Mouse (Mus musculus): ENCODE results near the gene Uba3.

The Uba3 gene

DNA sequence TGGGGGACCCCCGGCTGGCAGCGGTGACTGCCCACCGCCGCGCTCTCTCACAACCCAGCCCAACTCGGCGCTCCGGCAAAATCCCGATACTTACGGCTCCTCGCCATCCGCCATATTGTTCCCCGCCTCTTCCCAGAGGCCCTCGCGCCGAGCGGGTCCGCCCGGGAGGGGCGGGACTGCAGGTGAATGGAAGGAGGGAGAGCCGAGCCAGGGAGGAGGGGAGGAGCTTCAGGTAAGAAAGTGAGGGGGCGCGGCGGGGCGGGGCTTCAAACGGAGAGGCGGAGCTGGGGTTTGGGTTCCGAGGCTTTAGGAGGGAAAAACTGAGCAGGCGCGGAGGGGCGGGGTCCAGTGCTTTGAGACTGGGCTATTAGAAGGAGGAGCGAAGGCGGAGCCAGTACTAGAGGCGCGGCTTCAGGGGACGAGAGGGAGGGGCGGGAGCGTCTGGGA, at the start of gene Uba3:
TSS of gene Uba3 (minus strand) at position 209 of the 447 bp plus-strand sequence.
- in situ Hi-C loops (cut with MboI, MseI) = loop anchor here in 1 of 2 experiments (25.0 kb wide), 1 partner anchor 1832 kb away; no protein-coding TSS in a partner anchor

DNA sequence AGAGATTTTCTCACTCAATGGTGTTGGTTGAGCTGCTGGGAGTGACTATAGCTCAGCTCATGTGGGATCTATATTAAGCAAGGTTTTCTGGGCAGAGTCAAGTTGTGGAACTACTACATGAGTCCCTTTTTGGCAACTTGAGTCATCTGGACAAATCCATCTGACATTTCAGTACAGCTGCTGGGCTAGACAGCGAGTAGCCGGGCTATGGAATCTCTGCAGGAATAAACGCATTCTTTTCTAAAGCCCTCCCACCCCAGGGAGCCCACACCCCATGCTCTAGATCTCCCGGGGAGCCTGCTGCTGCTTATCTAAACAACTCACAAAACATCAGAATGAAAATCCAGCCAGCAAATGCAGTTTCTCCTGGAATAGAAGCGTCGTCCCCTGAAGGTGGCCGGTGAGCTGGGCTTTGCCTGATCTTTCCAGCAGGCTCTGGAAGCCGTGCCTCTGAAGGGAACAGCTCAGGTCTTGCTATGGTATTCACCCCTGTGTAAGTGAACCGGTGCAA, 47.3 kb upstream of the Uba3 start, which contains the start of gene Lmod3:
TSS of gene Lmod3 (minus strand) at position 49 of the 511 bp plus-strand sequence.
- in situ Hi-C loops (cut with MboI, MseI) = loop anchor here (5.0 to 25.0 kb wide), 4 partner anchors 165 to 490 kb away; no protein-coding TSS in a partner anchor

DNA sequence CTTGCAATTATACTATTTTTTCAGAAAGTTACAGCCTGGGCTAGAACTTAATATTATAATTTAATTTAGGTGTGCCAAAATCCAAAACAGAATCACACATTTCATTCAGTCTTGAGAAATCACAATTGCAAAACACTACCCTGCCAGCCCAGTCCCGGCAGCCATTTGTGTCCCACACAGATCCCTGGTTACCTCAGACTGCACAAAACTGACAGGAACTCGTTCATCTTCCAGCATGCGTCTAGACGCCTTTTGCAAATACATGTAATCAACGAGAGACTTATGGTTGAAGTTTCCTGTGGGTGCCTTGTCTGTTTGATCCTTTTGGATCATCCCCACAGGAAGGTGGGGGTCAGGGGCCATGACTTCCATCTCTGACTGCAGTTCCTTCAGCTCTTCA, 46.6 kb upstream of the Uba3 start:
- in situ Hi-C loops (cut with MboI, MseI) = loop anchor here (5.0 to 25.0 kb wide), 4 partner anchors 165 to 490 kb away; no protein-coding TSS in a partner anchor

DNA sequence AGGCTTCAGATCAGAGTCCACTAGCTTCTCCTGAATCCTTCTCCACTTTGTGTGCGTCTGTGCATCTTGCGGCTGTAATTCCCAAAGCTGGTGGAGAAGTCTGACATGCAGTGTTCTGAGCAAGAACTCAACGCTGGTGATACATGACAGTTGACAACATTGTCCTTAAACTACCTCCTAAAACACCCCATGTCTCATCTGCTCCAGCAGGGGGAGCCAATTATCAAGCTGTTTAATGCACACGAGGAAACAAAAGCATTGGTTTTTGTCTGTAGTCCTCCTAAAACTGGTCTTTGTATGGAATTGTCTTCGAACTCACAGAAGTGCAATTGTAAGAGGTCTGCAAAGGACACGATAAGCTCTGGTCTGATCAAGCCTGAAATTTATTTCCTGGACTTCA, 45.5 kb upstream of the Uba3 start:
- in situ Hi-C loops (cut with MboI, MseI) = loop anchor here (5.0 to 25.0 kb wide), 4 partner anchors 166 to 491 kb away; no protein-coding TSS in a partner anchor

DNA sequence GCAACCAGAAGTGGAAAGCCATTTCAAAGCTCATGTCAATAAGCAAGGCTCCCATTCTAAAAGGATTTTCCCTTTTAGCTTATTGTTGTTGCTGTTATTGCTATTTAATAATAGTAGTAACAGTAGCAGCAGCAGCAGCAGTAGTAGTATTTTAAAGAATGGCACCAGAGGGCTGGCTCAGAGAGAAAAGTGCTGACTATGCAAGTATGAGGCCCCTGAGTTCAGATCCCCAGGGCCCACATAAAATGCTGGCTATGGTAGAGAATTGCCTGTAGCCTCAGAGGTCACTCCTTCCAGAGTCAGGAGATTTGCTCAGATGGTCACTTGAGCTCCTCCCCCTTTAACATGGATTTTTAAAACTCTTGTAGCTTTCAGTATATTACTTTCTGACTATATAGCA, 39.8 kb upstream of the Uba3 start:
- in situ Hi-C loops (cut with MboI, MseI) = no loop called here

DNA sequence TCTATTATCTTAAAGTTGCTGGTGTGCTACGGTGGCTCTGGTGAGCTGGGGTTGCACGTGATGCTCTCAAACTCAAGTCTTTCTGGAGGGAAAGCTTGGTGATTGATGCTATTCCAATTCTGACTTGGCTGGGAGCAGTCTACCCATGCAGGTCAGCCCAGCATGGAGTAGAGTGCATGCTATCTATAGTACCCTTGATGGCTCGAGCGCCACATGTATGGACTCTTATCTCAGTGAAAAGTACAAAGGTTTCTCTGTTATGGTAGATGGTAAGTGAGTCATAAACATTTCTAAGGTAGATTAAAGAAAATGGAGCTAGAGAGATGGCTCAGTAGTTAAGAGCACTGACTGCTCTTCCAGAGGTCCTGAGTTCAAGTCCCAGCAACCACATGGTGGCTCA, 37.1 kb upstream of the Uba3 start:
- in situ Hi-C loops (cut with MboI, MseI) = no loop called here

DNA sequence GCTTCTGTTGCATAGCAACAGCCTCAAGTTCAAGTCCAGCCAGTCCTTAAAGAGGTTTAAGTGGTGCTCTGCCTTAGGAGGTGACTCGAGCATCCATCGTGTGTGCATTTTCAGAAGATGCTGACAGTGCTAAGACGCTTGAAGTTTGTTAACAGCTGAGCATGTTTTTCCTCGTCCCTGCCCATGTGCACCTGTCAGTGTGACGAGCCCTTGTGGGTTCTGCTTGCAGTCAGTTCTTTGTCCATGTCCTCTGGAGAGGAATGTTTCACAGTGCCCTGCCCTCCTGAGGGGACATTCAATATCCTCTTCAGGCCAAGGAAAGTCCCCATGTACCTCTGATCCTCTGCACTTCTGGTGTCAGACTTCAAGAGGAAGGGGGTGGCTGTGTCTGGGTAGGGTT, 34.6 kb upstream of the Uba3 start:
- in situ Hi-C loops (cut with MboI, MseI) = no loop called here

DNA sequence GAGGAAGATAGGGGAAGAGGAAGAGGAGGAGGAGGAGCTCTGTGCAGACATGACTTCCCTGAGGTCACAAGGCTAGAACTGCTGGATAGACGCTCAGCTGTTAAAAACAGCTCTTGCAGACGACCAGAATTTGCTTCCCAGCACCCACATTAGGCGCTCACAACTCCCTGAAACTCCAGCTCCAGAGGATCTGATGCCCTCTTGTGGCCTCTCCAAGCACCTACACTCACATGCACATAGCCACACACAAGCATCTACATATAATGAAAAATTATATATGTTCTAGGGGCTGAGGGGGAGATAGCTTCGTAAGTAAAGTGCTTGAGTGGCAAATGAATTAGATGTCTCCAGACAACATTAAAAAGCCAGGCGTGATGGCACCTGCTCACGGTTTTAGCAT, 33.9 kb upstream of the Uba3 start:
- in situ Hi-C loops (cut with MboI, MseI) = no loop called here

DNA sequence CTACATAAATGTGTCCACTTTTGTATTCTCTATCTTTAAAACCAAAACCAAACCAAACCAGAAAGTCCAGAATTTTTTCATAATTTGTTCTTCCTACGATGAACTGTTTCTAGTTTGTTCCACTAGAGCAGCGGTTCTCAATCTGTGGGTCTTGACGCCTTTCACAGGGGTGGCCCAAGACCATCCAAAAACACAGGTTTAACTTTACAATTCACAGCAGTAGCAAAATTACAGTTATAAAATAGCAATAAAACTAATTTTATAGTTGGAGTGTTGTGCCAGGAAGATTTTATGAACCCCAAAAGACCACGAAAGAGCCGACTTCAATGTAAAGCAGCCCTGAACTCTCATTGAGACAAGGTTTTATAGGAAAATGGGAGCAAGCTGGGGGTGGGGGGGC, 30.6 kb upstream of the Uba3 start:
- in situ Hi-C loops (cut with MboI, MseI) = no loop called here

DNA sequence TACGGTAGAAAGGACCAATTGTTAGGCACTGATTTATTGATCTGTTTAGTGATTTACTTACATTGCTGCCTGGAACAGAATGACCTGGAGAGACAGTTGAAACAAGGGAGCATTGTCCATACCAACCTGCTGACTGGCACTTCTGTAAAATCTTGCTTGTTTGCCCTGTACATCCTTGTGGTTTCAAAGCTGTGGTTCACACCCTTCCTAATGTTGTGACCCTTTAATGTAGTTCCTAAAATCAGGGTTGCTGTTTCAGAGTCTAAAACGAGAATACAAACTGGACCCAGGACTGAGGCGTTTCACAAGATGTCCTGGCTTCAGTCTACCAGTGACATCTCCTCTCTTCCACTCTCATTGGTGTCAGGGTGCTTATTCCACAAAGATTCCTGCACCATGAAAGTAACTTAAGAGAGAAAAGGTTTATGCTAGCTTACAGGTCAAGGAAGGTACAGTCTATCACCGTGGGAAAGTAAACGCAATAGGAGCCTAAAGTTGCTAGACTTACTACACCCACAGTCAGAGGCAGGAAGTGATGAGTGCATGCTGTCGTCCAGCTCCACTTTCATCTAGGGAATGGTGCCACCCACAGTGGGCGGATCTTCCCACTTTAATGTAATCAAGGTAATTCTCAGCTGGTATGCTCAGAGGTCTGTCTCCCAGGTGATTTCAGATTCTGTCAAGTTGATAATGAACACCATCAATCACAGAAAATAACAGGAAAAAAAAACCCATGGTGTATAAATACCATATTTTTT, 29.6 kb upstream of the Uba3 start:
- in situ Hi-C loops (cut with MboI, MseI) = no loop called here

DNA sequence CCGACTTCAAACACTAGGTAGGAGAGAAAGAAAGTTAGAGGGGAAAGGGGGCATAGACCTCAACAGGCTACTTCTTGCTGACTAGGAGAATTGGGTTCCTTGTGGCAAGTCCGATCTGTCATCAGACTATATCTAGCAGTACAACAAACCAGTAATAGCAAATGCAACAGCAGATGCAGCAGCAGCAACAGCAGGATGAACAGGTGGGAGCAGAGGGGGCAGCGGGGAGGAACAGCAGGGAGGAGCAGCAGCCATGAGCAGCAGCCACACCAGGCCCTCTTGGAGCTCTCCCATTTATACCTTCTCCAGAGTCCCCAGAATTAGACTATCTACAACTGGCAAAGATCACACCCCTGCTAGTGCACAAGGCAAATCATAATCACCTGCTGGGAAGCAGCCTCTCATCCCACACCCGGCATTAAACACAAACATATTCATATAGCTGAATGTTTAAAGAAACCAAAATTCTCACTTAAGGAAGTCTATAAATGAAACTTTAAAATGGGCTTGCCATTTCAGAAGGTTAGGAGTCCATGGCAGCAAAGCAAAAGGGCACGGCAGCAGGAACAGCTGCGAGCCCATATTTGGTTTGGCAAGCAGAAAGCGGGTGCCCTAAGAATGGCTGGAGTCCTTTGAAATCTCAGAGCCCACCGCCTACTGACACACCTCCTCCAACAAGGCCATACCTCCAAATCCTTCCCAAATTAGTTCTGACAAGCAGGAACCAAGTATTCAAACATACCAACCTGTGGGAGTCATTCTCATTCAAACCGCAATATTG, 21.8 kb upstream of the Uba3 start:
- in situ Hi-C loops (cut with MboI, MseI) = no loop called here

DNA sequence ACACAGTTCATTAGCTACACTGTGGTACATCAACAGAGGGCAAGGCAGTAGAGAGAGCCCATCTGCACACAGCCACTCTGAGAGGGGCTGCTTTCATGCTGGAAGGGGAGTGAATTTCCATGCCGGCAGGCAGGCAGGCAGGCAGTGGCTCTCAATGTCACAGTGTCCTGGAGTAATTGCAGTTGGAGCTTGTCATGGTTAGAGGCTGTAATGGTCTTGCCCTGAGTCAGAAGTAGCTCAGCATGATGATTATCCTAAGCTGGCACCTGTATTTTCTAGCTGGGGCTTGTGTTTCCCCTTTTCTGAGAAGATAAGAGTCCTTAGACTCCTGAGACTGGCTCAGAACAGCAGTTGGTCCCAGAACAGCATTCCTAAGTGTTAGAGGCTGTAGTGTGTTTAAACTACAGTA, 20.6 kb upstream of the Uba3 start:
- in situ Hi-C loops (cut with MboI, MseI) = no loop called here

DNA sequence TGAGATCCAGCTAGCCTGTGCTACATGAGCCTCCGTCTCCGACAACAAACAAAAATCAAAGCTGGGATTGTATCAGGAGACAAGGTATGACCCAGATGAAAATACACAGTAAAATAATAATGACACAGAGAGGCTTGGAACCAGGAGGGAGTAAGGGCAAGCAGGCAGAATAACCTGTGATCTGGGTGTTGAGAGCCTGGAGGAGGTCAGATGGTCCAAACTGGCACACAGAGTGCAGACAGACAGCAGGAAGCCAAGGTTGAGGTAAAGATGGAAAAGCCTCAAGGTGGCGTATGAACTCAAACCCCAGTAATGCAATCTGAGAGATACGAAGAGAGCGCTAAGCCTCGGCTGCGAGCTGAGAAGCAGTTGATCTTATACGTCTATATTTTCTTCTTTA, 19.1 kb upstream of the Uba3 start:
- in situ Hi-C loops (cut with MboI, MseI) = loop anchor here in 1 of 2 experiments (25.0 kb wide), 1 partner anchor 1813 kb away; no protein-coding TSS in a partner anchor

DNA sequence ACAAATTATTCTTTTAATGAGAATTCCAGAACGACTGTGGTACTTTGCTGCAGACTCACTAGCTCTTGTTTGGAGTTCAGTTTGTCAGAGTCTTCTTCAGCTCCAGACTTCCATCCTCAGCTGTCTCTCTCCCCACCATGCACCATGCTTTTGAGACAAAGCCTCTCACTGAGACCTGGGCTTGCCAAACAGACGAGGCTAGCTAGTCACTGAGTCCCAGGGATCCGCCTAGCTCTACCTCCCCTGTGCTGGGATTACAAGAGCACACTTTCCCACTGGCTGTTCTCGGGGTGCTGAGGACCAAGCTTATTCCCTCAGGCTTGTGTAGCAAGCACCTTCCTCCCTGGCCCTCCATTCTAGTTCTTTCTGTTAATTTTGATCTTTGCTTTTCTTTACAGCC, 18.1 kb upstream of the Uba3 start:
- in situ Hi-C loops (cut with MboI, MseI) = loop anchor here in 1 of 2 experiments (25.0 kb wide), 1 partner anchor 1814 kb away; no protein-coding TSS in a partner anchor

DNA sequence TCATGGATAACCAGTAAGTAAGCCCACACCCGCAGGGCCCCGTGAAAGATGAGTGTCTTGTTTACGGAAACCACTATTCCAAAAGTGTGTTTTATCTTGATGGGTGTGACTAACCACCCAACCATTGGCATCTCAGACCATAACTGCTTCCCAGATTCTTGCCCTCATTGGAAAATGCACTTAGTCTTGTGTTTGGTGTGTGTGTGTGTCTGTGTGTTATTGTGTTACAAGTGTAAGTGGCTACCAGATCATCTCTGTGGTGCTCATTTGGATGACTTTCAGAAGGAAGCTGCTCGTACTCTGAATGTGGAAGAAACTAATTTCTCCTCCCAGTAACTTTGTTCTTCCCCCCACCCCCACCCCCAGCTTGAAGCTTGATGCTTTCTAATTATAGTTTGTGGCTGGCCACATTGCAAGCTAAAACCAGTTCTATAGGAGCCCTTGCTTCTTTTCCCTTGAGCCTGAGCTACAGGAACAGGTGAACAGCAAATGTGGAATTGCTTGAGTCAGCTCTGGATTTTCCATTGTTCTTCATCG, 17.6 kb upstream of the Uba3 start:
- in situ Hi-C loops (cut with MboI, MseI) = loop anchor here in 1 of 2 experiments (25.0 kb wide), 1 partner anchor 1814 kb away; no protein-coding TSS in a partner anchor

DNA sequence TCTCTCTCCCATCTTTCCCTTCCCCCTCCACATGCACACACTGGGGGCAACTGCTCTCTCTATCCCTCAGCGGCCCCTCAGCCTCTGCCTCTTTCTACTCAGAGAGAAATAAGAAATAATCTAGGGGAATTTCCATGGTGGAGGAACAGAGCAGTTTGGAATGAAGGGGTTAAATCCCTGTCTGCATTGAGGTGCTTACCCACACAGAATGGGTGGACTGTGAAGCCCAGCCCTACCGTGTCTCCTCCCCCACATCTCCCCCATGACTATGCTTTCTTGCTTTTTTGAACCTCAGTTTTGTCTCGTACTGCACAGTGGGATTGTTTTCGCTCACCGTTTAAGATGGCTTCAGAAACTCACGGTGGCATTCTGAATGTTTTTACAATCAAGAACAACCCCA, 16.9 kb upstream of the Uba3 start:
- in situ Hi-C loops (cut with MboI, MseI) = loop anchor here in 1 of 2 experiments (25.0 kb wide), 1 partner anchor 1815 kb away; no protein-coding TSS in a partner anchor

DNA sequence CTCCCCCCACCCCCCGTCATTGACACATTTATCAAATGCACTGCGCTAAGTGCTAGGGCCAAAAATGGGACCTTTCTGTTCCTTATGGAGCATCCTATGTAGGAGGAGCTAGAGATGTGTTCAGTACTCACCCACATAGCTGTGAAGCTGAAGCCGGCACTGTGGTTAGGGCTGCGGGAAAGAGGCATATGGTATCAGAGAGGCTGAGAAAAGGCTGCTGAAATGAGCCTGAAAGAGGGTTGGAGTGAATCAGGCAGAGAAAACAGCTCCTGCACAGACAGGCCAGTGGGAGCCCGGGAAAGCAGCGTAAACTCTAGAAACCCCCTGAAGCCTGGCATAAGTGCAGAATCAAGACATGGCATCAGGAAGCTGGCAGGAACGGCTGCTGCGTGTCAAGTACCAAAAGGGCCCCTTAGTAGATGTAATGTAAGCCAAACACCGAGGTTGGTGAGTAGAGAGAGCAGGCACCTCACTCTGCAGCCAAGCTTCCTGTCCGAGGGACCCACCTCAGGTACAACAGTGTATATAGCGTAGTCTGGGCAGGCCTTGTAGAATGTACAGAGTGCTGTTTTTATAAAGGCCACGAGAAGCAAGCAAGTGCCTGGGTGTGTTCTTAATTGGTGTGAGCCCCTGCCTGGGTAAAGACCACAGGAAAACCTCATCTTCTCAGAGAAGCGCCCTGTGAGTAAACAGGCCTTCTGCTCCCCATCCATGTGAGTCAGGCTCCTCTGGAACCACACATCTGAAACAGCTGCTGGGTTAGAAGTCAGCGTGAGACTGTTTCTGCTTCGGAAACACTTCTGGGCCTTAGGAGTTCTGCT, 16.0 kb upstream of the Uba3 start:
- in situ Hi-C loops (cut with MboI, MseI) = loop anchor here in 1 of 2 experiments (25.0 kb wide), 1 partner anchor 1816 kb away; no protein-coding TSS in a partner anchor

DNA sequence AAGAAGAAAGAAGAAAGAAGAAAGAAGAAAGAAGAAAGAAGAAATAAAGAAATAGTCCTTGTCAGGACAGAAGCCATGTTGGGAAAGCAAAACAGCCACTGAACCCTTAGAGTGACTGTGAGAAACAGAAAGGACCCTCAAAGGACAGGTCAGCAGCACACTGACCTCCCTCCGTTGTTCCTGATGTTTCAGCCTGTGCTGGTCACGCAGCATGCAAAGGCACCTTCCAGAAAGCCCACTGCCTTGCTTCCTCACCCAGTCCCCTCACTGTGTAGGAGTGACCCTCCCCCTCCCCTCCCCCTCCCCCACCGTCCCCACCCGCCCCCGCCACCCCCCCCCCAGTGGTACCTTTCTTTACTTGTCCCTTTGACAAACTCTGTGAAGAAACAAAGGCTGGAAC, 15.2 kb upstream of the Uba3 start:
- in situ Hi-C loops (cut with MboI, MseI) = loop anchor here in 1 of 2 experiments (25.0 kb wide), 1 partner anchor 1817 kb away; no protein-coding TSS in a partner anchor

DNA sequence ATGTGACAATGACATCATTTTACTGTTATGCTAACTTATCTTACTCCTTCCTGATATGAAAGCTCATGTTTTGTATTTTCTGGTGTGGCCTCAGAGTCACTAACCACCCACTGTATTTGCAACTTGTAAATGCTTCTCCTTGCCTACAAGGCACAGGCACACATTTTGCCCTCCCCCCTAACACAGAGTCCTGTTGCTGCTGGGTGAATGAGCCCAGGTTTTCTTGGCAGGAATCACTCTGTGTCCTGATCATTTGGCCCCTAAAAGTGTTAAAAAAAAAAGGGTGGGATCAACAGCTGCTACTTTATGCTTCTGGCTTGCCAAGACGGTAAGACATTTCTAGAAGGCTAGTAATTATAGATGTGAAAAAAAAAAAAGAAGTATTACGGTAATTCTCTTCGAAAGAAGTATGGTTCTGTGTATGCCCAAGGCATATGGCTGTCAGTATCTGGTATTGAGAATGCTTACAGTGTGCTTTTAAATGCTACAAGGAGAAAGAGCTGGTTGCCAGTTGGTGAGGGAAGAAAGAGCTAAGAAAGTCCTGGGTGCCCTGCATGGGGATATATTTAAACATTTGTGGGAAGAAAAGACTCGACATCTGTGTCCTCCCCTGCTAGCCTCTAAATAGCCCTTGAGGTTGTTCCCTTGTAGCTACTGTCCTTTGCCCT, 10.8 kb upstream of the Uba3 start:
- in situ Hi-C loops (cut with MboI, MseI) = loop anchor here (5.0 to 25.0 kb wide), 2 partner anchors 91 to 1821 kb away; no protein-coding TSS in a partner anchor

DNA sequence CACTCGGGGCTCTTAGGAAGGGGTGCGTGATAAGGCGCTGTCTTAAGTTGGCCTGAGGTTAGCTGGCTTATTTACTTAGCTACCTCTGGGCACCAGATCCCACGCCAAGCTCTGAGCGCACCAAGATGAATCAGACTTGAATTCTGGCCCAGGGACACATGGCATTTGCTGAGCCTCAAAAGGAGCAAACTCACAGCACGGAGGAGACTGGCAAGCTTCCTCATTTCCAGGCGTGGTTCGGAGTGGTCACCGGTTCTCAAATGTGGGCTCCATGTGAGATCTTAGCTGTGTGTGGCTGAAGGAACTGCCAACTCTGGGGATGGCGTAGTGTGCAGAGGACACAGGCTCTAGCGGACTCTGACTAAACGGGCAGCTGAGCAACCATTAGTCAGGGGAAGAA, 6.5 kb upstream of the Uba3 start:
- in situ Hi-C loops (cut with MboI, MseI) = loop anchor here in 1 of 2 experiments (5.0 to 25.0 kb wide), 2 partner anchors 100 to 1825 kb away; no protein-coding TSS in a partner anchor
